Mouse (Mus musculus) induced T-regulatory cell, adult 2 months (primary cell): ENCODE measurements around the gene Bhlhe23.
A peak's percentile ranks its signal among the peaks of the same experiment; 100 is the strongest.

Source experiments
- DNase-seq: peaks from one replicate; pipeline ENCODE4 v3.0.0-alpha.2; 2012; ENCODE audit warnings: low read depth

Bhlhe23 gene

DNA sequence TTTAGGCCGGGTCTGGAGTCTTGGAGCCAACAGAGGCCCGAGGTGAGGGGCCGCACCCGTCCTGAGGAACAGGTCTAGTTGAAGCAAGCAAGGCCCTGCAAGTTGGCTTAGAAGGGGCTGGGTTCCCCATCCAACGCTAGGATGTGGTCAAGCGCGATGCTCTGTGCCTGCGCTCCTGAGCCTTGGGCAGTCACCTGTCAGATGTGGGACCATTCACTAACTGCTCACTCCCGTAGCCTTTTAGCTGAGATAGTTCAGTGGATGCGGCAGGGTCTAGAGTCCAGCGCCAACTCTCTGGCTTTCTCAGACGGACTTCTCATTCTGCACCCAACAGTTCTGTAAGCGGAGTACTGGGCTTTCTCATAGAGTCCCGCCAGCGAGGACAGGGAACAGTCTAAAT is 1.1 kb downstream of the Bhlhe23 start:
- DNase-seq: no peak

GRCm38 (mm10) chr2:180775223-180775622 is 1.5 kb downstream of the Bhlhe23 start:
- DNase-seq: no peak

DNA sequence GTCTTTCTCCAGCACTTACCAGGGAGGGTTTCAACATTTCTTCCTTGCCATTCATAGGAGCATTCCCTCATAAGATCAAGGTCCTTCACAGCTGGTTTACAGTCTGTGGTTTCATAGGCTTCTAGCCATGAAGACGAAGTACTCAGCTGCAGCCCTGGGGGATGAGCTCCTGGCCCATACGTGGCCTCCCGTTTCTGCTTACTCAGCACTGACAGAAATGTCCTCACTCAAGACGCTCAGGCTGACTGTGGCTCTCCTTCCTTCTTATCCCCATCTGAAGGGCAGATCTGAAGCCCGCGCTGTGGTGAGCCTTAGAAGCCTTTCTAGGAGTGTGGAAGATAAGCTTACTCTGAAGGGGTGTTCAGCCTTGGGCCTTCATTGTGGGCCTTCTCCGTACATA is 11.0 kb downstream of the Bhlhe23 start:
- no peak for DNase-seq

- no peak for DNase-seq
Observed at GRCm38 (mm10) chr2:180764986-180765385, 11.7 kb downstream of the Bhlhe23 start.

- DNase-seq: no peak
Observed at GRCm38 (mm10) chr2:180758513-180759263, 18.0 kb downstream of the Bhlhe23 start.

GRCm38 (mm10) chr2:180756786-180757185 is 19.9 kb downstream of the Bhlhe23 start:
- DNase-seq: no peak

GRCm38 (mm10) chr2:180755896-180756295 is 20.8 kb downstream of the Bhlhe23 start:
- DNase-seq: no peak

- no peak for DNase-seq
Observed at GRCm38 (mm10) chr2:180754976-180755688, 21.6 kb downstream of the Bhlhe23 start.

DNA sequence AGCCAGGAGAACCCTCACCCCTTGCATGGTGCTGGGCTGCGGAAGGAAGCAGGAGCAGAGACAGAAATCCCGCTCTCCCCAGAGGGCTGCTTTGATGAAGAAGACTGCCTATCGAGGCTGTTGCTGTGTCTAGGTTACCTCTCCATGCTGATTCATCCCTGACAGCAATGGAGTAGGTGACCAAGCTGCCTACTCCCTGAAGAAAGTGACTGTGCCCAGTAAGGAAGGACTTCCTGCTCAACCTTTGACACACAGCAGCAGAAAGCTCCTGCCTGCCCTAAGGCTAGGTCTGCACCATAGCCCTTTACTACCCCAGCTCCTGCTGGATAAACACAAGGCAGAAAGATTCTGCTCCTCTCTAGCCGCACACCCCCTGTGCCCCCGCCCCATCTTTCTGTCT is 27.8 kb downstream of the Bhlhe23 start:
- DNase-seq: no peak

DNA sequence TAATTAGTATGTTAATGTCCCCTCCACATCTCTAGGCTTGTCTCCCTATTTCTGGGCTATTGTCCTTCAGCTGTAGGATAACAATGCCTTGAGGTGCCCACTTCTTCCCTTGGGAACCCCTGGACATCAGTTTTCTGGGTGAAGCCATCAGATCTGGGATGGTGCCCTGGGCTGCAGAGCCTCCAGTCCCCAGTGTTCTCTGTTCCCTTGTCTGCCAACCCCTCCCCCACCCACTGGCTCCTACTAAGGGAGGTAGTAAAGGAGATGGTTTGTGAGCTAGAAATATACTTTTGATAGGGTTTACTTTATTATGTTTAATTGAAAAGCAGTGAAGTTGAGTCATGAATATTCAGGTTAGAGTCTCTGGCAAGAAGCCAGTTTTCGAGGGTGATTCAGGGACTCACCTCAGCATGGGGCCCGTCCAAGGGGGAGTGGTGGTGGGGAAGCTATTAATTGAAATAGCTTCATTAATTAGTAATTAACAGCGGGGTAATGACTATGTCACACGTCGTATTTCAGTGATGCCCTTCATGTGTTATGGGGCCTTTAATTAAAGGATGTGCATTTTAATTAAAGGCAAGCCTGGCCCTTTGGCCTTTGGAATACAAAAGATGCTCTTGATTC is 30.0 kb downstream of the Bhlhe23 start:
- DNase-seq: no peak

DNA sequence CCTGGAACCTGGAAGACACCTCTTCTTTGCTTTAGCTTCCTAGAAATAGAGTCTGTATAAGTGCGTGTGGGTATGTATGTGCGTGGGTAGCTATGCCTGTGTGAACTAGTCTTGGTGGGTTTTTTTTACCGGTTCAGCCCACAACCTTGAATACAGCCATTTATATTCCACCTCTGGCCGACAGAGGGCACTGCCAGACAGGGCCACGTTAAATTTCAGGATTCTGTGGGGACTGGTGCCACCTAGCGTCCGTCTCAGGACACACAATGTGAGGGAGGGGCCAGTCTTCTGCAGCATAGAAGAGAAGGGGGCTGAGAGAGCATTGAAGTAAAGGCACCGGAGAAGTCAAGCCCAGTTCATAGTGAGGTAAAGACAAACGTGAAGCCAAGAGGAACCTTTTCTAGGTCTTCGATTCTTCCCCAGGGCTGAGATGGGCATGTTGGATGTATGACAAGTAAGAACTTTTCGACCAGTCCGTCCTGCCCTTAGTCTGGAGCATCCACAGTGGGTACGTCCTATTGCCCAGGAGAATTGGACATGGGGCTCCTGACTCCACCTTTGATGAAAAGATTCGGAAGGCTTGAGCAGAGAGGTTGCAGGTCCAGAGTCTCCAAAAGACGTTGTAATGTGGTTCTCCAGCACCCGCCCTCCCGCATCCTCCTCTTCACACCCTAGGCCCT is 31.3 kb downstream of the Bhlhe23 start:
- peak; percentile 94 for DNase-seq

GRCm38 (mm10) chr2:180743321-180743720 is 33.4 kb downstream of the Bhlhe23 start:
- no peak for DNase-seq

DNA sequence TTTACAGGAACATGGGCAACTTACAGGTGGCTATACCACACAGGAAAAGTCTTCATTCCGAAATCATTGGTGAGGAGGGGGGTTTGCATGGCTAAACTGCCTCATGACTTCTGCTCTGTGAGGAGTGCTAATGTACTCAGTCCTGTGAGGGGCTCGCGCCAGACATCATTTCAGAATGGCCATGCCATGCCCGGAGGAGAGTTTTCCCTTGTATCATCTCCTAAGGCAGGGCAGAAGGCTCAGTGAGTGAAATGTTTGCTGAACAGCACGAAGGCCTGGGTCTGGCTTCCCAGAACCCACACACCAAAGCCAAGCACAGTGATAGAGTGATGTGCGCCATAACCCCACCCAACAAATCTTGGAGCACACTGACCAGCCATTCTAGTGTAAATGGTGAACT is 33.9 kb downstream of the Bhlhe23 start:
- DNase-seq: no peak

DNA sequence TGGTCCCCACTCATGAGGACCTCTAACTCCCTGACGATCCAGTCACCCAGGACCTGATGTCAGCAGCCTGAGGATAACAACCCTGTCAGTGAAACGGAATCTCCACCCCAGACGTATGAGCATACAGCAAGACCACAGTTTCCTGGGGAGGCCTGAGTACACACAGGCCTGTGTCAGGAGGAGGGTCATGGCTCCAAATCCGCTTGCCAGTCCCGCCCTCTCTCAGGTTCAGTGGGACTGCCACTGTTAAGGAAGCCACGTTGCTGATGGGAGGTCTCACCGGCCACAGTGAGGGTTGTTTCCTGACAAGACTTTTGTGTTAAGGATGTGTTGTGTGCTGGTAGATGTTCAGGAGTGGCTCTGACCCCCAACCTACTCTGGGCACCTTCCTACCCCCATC is 35.3 kb downstream of the Bhlhe23 start:
- DNase-seq: no peak

DNA sequence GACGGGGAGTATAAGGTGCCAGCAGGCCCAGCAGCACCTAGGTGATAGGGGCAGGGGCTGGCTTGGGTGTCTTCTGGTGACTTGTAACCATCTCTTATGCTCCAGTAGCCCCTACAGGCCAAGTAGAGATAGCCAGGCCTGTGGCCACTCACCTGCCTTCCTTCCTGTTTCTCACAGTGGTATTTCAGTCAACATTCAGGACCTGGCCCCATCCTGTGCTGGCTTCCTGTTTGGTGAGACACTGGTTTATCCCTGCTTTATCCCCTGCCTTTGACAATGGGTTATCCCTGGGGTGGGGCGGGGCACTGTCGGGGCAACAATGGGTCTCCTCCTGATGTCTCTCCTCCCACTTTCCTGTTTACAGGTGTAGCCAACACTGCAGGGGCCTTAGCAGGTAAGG is 36.4 kb downstream of the Bhlhe23 start:
- no peak for DNase-seq

GRCm38 (mm10) chr2:180737984-180738383 is 38.7 kb downstream of the Bhlhe23 start:
- DNase-seq: no peak

DNA sequence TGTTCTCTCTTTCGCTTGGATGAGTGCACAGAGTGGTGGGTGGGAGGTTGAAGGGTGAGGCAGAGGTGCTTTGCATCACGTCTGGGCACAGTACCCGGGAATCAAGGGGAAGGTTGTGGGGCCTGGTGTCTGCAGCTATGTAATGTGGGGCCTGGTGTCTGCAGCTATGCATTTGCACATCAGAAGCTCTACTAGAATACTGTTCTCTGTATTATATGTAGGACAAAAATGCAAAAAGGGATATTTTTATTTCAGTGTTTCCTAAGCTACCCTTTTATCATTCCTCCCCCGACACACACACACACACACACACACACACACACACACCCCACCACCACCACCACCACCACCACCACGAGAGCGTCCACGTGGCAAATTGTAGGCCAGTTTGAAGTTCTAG is 41.5 kb downstream of the Bhlhe23 start:
- DNase-seq: no peak

DNA sequence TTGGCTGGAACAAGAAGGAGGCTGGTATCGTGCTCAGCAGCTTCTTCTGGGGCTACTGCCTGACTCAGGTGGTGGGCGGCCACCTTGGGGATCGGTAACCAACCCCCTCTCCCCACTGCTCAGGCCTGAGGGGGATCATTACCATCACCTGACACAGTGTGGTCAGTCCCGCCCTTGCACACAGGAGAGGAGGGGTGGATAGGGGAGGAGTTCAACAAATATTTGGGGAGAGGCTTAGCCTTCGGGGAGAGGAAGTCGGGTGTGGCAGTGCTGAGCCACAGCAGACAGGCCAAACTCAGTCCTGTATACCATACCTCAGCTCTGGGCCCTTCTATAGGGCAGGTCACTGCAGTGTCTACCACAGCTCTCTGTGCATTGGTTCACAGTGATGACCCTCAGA is 44.7 kb downstream of the Bhlhe23 start:
- DNase-seq: peak; percentile 60

- DNase-seq: peak; percentile 75
Observed at GRCm38 (mm10) chr2:180731036-180731435, 45.7 kb downstream of the Bhlhe23 start.

DNA sequence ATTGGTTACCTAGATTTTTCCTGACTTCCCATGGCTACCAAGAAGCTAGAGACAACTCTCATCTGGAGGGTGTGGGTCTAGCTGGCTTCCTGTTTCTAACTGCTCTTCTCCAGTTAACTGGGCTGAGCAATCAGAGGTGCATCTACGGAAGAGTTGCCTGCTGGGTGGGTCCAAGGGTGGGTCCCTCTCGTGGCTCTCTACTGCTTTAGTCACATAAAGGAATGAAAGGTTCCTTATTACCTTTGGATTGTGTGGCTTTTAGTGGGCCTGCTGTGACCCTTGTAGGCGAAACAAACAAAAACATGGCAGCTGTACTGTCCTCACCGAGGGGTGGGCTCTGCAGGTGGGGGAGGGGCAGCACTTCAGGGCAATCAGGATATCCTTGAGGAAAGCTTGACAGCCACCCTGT is 49.1 kb downstream of the Bhlhe23 start:
- peak; percentile 40 for DNase-seq

GRCm38 (mm10) chr2:180726658-180727442 is 49.9 kb downstream of the Bhlhe23 start:
- peak; percentile 85 for DNase-seq
